Mouse (Mus musculus): ENCODE data around the gene Atrn.
"Not testable (repeated sequence)": the region's sequence is repeated elsewhere in the genome, so short reads cannot be mapped to it uniquely, and the experiment has no call there.

The Atrn gene

GRCm38 (mm10) chr2:130958906-130959305 lies 52.6 kb downstream of the Atrn start:
- no peak for DNase-seq (ENCODE audit: low read depth, low spot score)

GRCm38 (mm10) chr2:130961851-130962250 lies 55.6 kb downstream of the Atrn start:
- DNase-seq (ENCODE audit: low read depth, low spot score), result peak; percentile 33

DNA sequence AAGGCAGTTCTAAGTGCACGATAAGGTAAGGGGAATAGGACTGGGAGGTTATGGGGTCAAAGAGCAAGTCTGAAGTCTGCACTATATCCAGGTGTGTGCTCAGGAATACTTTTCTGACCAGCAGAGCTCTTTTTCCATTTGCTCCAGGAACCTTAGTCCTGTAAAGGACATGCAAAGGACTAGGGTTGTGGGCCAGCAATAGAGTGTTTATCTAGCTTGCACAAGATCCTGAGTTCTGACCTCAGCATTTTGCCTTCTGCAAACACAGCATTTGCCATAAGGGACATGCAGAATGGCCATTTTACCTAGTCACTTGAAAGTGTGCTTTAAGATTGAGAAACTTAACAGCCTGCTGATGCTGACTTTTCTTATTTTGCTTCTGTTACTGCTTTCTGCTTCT lies 58.7 kb downstream of the Atrn start:
- no peak for DNase-seq (ENCODE audit: low read depth, low spot score)

DNA sequence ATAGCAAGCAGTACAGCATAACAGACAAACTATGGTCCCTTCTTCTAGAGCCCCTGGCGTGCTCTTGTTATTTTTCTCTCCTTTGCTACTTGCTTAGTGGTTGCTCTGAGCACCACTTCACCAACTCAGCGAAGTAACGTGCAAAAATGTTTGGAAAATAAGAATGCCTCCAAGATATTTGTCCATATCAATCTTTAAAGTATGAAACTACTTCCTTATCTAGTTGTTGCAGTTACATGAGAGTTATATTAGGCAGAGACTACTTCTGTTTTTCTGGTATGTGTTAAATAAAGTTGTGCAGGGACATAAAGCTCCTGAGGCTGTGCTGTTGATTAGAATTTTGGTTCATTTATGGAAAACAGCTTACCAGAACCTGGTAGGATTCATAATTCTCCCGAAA lies 64.7 kb downstream of the Atrn start:
- no peak for DNase-seq (ENCODE audit: low read depth, low spot score)

DNA sequence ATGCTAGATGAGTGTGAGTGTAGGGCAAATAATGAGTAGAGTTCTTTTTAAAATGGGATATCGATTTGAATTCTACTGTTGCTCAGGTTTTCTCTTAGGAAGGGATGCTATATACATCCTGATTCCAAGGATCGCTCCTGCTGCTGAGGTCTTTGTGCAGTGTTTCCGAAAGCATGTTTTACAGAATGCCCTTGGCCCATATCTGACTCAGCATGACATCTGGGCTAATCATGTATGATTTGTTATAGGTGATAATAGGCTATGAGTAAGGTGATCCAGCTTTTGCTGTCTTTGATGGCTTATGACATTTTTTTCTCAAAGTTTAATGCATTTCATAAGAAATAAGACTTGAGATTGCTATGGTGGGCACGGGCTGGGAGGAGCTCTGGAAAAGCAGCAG lies 66.1 kb downstream of the Atrn start:
- no peak for DNase-seq (ENCODE audit: low read depth, low spot score)

DNA sequence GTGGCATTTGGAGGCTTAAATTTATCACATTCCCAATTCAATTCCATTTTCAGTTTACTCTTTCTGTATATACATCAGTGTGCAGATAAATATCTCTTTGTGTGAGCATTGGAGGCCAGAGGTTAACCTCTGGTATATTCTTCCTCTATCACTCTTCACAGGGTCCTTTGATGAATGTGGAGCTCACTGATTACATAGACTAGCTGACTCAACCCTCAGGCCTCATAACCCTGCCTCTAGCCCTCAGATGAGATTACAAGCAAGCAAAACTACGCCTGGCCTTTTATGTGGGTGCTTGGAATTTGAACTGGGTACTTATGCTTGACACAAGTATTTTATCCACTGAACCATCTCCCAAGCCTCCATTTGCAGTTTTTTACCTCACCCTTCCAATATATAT lies 68.6 kb downstream of the Atrn start:
- DNase-seq (ENCODE audit: low read depth, low spot score), result no peak

- DNase-seq (ENCODE audit: low read depth, low spot score), result no peak
These were observed 71.3 kb downstream of the Atrn start for GRCm38 (mm10) chr2:130977589-130977988.

DNA sequence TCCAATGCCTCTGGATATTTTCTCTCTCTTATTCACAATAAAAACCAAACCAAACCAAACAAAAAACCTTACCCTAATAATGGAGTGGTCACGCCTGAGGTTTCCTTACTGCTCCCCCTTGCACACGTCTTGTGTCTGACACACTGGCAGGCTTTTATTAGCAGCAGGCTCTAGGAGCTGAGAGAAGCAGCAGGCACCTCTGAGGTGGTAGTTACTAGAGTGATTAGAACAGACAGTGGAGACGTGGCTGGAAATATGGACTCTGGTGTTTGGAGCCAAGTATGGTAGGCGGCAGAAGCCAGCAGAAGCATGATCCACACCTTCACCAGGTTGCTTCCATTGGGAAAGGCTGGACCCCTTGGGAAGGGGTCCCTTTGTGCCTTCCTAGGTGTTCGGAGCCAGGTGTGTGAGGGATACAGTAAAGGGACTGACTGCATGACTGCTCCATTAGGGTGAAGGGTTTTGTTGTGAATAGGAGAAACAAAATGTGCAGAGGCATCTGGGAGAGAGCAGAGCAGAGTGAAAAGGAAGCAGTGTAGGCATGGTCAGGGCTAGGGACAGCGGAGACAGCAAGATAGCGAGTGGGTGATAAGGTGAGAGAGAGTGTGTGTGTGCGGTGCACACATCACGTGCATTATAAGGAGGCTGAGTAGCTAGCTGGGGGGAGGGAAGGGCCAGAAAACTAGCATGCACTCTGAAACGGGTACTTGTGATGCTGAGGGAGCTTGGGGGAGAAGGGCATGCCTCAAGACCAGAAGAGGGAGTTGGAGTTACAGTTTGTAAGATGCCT lies 72.0 kb downstream of the Atrn start:
- no peak for DNase-seq (ENCODE audit: low read depth, low spot score)

- DNase-seq (ENCODE audit: low read depth, low spot score), result no peak
These were observed 72.8 kb downstream of the Atrn start for GRCm38 (mm10) chr2:130979138-130979537.

GRCm38 (mm10) chr2:130992818-130993217 lies 86.5 kb downstream of the Atrn start:
- DNase-seq (ENCODE audit: low read depth, low spot score), result no peak

DNA sequence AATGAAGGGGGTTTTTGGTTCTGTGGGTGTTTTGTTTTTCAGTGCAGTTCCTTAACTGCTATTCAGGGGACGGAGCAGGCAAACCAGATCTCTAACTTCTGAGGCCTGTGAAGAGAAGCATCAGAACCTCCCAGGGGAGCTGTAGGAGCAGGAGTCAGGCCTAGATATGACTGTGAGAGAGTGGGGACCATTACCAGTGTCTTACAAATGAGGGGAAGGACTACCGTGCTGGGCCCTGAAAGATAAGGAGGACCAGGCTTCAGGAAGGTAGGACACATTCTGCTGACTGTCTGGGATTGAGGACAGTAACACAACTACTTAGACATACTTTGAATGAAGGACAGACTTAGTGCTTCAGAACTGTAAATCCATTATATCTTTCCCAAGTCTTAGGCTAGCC lies 102.8 kb downstream of the Atrn start:
- no peak for DNase-seq (ENCODE audit: low read depth, low spot score)

- DNase-seq (ENCODE audit: low read depth, low spot score), result no peak
These were observed 104.3 kb downstream of the Atrn start for GRCm38 (mm10) chr2:131010566-131010965.

GRCm38 (mm10) chr2:131025230-131025629 lies 118.9 kb downstream of the Atrn start:
- no peak for DNase-seq (ENCODE audit: low read depth, low spot score)

GRCm38 (mm10) chr2:131026941-131027340 lies 120.6 kb downstream of the Atrn start:
- no peak for DNase-seq (ENCODE audit: low read depth, low spot score)

DNA sequence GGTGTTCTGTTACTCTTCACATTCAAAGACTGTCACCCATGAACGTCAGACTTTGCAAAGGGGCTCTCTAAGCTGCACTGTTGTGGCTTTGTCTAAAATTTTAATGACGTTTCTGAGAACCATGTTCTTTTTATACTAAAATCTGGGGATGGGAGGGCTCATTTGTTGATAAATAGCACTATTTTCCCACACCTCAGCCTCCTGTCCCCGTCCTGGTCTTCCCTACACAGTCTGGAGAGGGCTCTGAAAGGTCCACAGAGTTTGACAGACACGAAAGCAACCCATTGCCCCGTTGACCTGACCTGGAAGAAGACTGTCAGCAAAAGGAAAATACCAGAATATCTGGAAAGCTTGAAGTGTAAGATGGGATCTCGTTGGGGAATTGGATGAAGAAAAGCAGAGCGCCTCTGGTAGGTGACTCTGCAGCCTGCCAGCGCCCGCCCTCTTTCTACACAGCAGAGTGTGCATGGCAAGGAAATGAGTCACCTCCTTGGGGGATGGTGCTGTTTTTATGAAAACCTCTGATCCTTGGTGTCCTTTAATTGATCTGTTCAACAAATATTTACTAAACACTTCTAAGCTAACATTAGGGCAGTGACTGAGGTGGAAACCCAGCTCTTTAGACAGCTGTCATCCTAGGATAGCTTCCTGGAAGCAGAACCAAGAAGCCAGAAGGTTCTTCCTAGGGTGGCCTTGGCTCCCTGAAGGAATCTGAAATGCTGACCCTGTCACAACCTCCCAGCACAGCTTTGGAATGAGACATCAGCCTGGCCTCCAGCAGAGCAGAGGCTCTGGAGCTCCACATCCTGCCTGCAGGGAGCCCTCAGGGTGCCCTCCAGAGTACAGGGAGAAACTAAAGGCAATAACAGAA lies 123.0 kb downstream of the Atrn start:
- DNase-seq (ENCODE audit: low read depth, low spot score), result no peak

GRCm38 (mm10) chr2:131030561-131030960 lies 124.3 kb downstream of the Atrn start:
- DNase-seq (ENCODE audit: low read depth, low spot score), result no peak

DNA sequence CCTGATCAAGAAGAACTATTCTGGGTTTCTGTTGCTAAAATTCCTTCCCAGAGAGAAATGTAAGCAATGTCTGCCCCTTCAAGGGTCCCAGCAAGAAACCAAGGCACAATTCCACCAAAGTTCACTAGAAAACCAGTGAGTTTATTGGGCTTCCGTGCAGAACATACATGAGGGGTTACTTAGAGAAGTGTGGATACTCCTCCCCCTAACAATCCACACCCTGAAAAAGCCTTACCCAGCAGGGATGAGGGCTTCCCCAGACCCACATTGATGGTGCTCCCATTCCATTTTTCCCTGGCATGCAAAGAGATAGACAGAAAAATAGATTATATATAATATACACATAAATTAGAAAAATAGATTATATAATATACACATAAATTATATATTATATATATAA lies 124.7 kb downstream of the Atrn start:
- DNase-seq (ENCODE audit: low read depth, low spot score), result no peak

- not testable (repeated sequence) for DNase-seq (ENCODE audit: low read depth, low spot score)
These were observed 125.1 kb downstream of the Atrn start for GRCm38 (mm10) chr2:131031406-131031805.

DNA sequence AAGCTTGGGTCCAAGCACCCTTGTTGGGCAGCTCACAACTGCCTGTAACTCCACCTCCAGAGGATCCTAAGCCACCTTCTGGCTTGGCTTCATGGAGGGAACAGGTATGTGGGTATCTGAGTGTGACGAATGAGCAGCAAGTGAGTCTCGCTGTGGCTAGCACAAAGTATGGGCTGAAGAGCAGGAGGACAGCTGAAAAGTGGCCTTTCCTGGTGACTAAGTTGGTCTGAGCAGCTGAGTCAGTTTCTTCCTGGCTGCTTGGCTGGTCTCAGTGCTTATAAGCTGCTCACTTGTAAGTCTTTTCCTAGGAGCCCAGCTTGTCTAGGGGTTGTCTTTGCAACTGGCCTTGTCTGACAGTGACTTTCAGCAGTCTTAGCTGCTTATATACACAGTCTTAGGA lies 130.0 kb downstream of the Atrn start:
- DNase-seq (ENCODE audit: low read depth, low spot score), result no peak

GRCm38 (mm10) chr2:131036757-131037156 lies 130.5 kb downstream of the Atrn start:
- DNase-seq (ENCODE audit: low read depth, low spot score), result no peak

DNA sequence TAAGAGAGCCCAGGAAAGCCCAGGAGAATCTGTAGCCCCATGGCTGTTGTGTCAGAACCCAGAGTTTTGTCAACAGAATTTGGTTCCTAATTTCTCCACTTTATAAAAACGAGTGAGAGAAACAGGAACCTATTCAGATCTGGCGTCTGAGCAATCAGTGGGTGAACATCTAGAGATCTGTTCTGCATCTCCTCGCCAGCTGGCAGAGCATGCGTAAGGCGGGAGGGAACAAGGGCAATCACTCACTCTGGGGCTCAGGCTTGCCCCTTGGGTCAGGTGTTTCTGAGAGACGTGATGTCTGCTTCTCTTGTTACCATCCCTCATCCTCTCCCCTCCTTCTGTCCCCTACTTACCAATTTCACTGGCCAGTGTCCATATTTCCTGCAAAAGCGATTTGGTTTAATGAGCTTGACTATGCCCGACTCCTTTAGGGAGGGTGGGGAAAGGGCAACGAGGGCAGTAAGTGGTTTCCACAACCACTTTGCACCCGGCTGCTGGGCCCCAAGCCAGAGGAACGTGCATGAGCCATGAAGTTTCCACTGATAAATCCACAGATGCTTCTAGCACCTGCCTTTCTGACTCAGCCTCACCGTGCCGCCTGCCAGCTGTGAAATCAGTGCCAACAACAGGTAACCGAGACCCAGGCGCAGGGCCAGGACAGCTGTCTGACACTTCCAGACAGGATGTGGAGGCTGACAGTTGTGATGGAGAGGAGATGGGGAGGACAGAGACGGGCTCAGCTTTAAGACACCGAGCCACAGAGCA lies 131.1 kb downstream of the Atrn start:
- no peak for DNase-seq (ENCODE audit: low read depth, low spot score)

DNA sequence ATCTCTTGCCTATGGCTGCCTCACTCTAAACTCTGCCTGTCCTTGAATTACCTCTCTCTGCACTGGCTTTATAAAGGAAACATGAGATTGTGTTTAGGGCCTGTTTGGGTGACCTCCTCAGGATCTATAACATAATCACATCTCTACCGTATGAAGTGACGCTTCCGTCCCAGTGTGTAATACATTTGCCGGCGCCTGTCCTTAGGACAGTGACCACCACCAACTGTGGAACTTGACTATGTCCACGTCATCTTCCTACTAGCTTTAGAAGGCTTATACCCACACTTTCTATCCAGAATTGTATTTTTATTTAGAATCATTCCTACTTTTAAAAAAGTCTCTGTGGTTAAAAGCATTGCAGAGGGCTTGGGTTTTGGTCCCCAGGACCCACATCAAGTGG lies 131.9 kb downstream of the Atrn start:
- DNase-seq (ENCODE audit: low read depth, low spot score), result no peak
